Mouse (Mus musculus): ENCODE measurements around the gene Pole2. TPM values are rescaled to one million over a fixed set of nuclear protein-coding genes. Genes with fewer than 3 reads are reported as not detected.
"Not testable (repeated sequence)": the region's sequence is repeated elsewhere in the genome, so short reads cannot be mapped to it uniquely, and the experiment has no call there.

Pole2 gene
- polyA plus RNA-seq, 1 experiment from 2014 or later = 25.8 TPM

DNA sequence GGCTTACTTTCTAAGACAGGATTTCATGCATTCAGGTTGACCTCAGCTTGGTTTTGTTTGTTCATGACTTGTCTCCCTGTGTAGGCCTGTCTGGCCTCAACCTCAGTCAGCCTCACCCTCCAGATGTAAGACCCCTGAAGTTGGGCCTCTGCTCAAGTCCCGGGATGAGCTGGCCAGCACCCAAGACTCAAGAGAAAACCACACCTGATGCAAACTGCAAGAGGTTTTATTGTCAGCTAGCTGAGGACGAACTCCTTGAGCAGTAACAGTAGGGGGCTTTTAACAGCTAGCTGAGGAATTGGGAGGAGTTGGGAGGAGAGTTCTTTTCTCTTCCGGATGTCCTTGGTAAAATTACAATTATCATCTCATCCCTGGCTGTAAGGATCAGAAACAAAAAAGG is 50.5 kb downstream of the Pole2 start:
- Histone ChIP-seq H3K9me3 (ENCODE audit: control insufficient read depth, low read length) (no peaks in the 10 kb centered on the region), H3K4me3 (ENCODE audit: low read depth, low read length) (no peak overlapping the region), H3K4me2 (replicated peaks; ENCODE audit: low read depth, low read length) (no peak overlapping the region), H3K4me1 (replicated peaks; ENCODE audit: control insufficient read depth, insufficient read depth, low read length) (no peaks in the 10 kb centered on the region), H3K27ac (ENCODE audit: low read depth, low read length) (no peak overlapping the region), H3K36me3 (ENCODE audit: control insufficient read depth, insufficient read depth, low read length) (no peaks in the 10 kb centered on the region; the same call in 1 of the 2 replicates), H3K27me3 (ENCODE audit: control insufficient read depth, insufficient read depth, low read length) (no peaks in the 10 kb centered on the region), H3K9ac (ENCODE audit: low read depth, low read length) (no peak overlapping the region)
- no peak for DNase-seq (ENCODE audit: low spot score)
- 85% methylated on average over 3 of the region's 3 CpGs for WGBS
- ATAC-seq (ENCODE audit: low FRiP score) = no peak

DNA sequence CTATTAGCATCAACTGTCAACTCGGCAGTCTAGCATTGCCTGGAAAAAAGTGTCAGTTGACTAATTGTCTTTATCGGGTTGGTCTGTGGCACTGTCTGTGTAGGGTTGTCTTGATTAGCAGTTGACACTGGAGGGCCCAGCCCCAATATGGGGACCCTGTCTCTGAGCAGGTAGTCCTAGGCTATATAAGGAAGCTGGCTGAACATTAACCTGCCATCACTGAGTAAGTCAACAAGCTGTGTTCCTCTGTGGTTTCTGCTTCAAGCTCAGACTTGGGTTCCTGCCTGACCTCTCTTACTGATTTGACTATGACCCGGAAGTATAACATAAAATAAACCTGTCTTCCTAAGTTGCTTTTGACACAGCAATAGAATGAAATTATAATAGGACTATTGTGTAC is 52.0 kb downstream of the Pole2 start:
- ATAC-seq (ENCODE audit: low FRiP score) (no peak), DNase-seq (ENCODE audit: low spot score) (no peak)
- 93% methylated on average over 3 of the region's 3 CpGs for WGBS
- no peaks in the 10 kb centered on the region for H3K4me1 ChIP-seq (replicated peaks; ENCODE audit: control insufficient read depth, insufficient read depth, low read length)
- no peak overlapping the region for H3K4me3 ChIP-seq (ENCODE audit: low read depth, low read length)
- H3K4me2 ChIP-seq (replicated peaks; ENCODE audit: low read depth, low read length) = no peak overlapping the region
- no peak overlapping the region for H3K27ac ChIP-seq (ENCODE audit: low read depth, low read length)
- H3K27me3 ChIP-seq (ENCODE audit: control insufficient read depth, insufficient read depth, low read length) = no peaks in the 10 kb centered on the region
- no peaks in the 10 kb centered on the region for H3K9me3 ChIP-seq (ENCODE audit: control insufficient read depth, low read length)
- no peaks in the 10 kb centered on the region; the same call in 1 of the 2 replicates for H3K36me3 ChIP-seq (ENCODE audit: control insufficient read depth, insufficient read depth, low read length)
- H3K9ac ChIP-seq (ENCODE audit: low read depth, low read length) = no peak overlapping the region

GRCm38 (mm10) chr12:69171307-69171706 is 56.7 kb downstream of the Pole2 start:
- Histone ChIP-seq H3K4me2 (replicated peaks; ENCODE audit: low read depth, low read length) (no peak overlapping the region), H3K4me3 (ENCODE audit: low read depth, low read length) (no peak overlapping the region), H3K27me3 (ENCODE audit: control insufficient read depth, insufficient read depth, low read length) (no peaks in the 10 kb centered on the region), H3K4me1 (replicated peaks; ENCODE audit: control insufficient read depth, insufficient read depth, low read length) (no peaks in the 10 kb centered on the region), H3K27ac (ENCODE audit: low read depth, low read length) (no peak overlapping the region), H3K36me3 (ENCODE audit: control insufficient read depth, insufficient read depth, low read length) (no peaks in the 10 kb centered on the region; the same call in 1 of the 2 replicates), H3K9me3 (ENCODE audit: control insufficient read depth, low read length) (no peaks in the 10 kb centered on the region), H3K9ac (ENCODE audit: low read depth, low read length) (no peak overlapping the region)
- no peak for DNase-seq (ENCODE audit: low spot score)
- 96% methylated on average over 2 of the region's 2 CpGs for WGBS
- no peak for ATAC-seq (ENCODE audit: low FRiP score)

DNA sequence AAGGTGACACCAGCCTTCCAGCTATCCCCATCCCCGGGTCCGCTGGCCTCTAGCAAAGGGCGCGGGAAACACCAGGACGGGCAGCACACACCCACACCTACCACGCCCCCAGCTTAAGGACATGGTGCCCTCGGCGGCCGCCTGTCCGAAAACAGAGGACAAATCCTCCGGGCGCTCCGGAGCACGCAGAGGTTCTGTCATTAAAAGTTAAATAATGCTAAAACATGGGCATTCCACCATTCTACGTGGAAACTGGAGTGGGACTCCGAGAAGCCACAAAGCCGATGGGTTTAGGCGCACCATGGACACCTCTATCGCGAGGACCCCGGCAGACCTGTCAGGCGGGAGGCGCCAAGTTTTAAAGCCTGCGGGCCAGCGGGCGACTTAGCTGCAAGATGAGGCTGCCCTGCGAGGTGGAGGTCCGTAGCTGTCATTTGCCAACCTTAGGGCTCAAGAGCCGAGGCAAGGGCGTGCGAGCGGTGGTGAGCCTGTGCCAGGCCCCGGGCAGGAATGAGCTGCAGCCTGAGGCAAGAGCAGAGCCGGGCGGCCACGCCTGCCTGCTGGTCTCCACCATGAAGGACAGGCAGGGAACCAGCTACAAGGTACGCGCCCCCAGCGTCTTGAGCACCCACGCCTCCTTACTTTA is 59.4 kb downstream of the Pole2 start, which contains the start of gene Lrr1:
Lrr1 (plus strand) TSS at position 354 of the 646 bp plus-strand sequence.
- WGBS = under 1% methylated on average over 40 of the region's 40 CpGs

DNA sequence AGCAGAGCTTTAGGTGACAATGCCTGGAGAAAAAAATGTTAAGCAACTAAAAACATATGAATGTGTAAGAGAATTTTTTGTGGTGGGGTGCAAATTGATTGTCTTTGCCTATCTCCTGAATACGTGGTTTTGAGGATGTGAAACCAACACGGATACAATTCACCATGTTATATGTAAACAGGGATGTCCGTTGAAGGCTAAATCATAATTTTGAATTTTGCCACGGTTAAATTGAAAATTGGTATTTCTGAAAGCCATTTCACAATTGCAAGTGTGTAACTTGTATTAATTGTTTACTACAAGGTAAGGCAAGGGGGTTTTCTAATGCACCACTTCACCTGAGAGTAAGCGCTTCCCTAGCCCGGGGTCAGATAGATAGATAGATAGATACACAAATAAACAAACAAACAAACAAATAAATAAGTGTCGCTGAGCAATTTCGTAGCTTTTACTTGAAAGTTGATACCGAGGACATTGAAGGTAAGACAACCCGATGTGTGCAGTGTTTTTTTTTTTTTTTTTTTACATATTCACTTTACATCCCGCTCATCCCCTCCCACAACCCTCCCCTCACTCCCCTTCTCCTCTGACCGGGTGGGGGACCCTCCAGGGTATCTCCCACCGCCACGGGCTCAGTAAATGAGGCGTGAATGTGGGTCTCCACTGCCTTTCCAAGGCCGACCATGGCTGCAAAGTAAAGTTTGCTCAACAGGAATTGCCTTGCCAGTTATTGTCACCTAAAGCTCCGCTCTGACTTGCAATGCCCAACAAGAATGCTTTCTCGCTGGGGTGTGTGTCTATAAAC is 60.1 kb downstream of the Pole2 start:
- H3K9ac ChIP-seq (ENCODE audit: low read depth, low read length) = peak overlapping the region; percentile 73
- ATAC-seq (ENCODE audit: low FRiP score) = peak; percentile 70
- peak overlapping the region; percentile 67 for H3K4me2 ChIP-seq (replicated peaks; ENCODE audit: low read depth, low read length)
- H3K27me3 ChIP-seq (ENCODE audit: control insufficient read depth, insufficient read depth, low read length) = no peaks in the 10 kb centered on the region
- no peaks in the 10 kb centered on the region for H3K9me3 ChIP-seq (ENCODE audit: control insufficient read depth, low read length)
- no peaks in the 10 kb centered on the region for H3K4me1 ChIP-seq (replicated peaks; ENCODE audit: control insufficient read depth, insufficient read depth, low read length)
- no peak for DNase-seq (ENCODE audit: low spot score)
- H3K4me3 ChIP-seq (ENCODE audit: low read depth, low read length) = peak overlapping the region; percentile 59
- WGBS = 10% methylated on average over 18 of the region's 18 CpGs
- H3K36me3 ChIP-seq (ENCODE audit: control insufficient read depth, insufficient read depth, low read length) = no peaks in the 10 kb centered on the region
- H3K27ac ChIP-seq (ENCODE audit: low read depth, low read length) = no peak overlapping the region

More for the DNA sequence above, 59.4 kb downstream of the Pole2 start, which contains the start of gene Lrr1:
- Histone ChIP-seq H3K9me3 (ENCODE audit: control insufficient read depth, low read length) (no peaks in the 10 kb centered on the region), H3K36me3 (ENCODE audit: control insufficient read depth, insufficient read depth, low read length) (no peaks in the 10 kb centered on the region), H3K9ac (ENCODE audit: low read depth, low read length) (peak within 1 kb of the TSS; percentile 73), H3K4me3 (ENCODE audit: low read depth, low read length) (peak within 1 kb of the TSS; percentile 59), H3K4me1 (replicated peaks; ENCODE audit: control insufficient read depth, insufficient read depth, low read length) (no peaks in the 10 kb centered on the region), H3K27ac (ENCODE audit: low read depth, low read length) (peak within 1 kb of the TSS; percentile 47; the same call in 1 of the 2 replicates), H3K27me3 (ENCODE audit: control insufficient read depth, insufficient read depth, low read length) (no peaks in the 10 kb centered on the region), H3K4me2 (replicated peaks; ENCODE audit: low read depth, low read length) (peak within 1 kb of the TSS; percentile 67)
- peak; percentile 87 for DNase-seq (ENCODE audit: low spot score)
- ATAC-seq (ENCODE audit: low FRiP score) = peak; percentile 97

- not testable (repeated sequence) for H3K9me3 ChIP-seq (ENCODE audit: control insufficient read depth, low read length); DNase-seq (ENCODE audit: low spot score); H3K4me2 ChIP-seq (replicated peaks; ENCODE audit: low read depth, low read length); H3K4me3 ChIP-seq (ENCODE audit: low read depth, low read length); H3K36me3 ChIP-seq (ENCODE audit: control insufficient read depth, insufficient read depth, low read length); H3K4me1 ChIP-seq (replicated peaks; ENCODE audit: control insufficient read depth, insufficient read depth, low read length); ATAC-seq (ENCODE audit: low FRiP score); H3K27ac ChIP-seq (ENCODE audit: low read depth, low read length); H3K9ac ChIP-seq (ENCODE audit: low read depth, low read length); H3K27me3 ChIP-seq (ENCODE audit: control insufficient read depth, insufficient read depth, low read length)
- 66% methylated on average over 8 of the region's 8 CpGs for WGBS
These were observed 61.0 kb downstream of the Pole2 start for GRCm38 (mm10) chr12:69166861-69167581.

DNA sequence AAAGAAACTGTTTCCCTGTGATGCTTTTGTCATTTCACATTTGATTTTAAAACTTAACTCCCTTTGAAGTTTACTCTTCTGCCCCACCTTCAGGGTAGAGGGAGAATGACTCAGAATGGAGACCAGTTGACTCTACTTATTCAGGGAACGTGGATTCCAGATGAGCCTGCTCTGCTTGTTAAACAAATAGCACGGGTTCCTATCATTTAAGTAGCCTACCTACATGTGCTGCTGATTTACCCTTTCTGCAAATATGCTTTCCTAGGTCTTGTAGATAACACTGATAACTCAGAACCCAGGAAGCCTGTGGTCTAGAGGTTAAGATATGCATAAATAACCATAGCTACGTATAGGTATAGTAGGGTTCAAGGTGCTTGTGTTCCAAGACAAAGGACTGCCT is 63.1 kb downstream of the Pole2 start:
- H3K9ac ChIP-seq (ENCODE audit: low read depth, low read length) = no peak overlapping the region
- WGBS = 58% methylated on average over 3 of the region's 3 CpGs
- ATAC-seq (ENCODE audit: low FRiP score) (no peak), DNase-seq (ENCODE audit: low spot score) (no peak)
- H3K27ac ChIP-seq (ENCODE audit: low read depth, low read length) = no peak overlapping the region
- H3K4me2 ChIP-seq (replicated peaks; ENCODE audit: low read depth, low read length) = no peak overlapping the region
- no peaks in the 10 kb centered on the region for H3K4me1 ChIP-seq (replicated peaks; ENCODE audit: control insufficient read depth, insufficient read depth, low read length)
- H3K4me3 ChIP-seq (ENCODE audit: low read depth, low read length) = no peak overlapping the region
- no peaks in the 10 kb centered on the region for H3K9me3 ChIP-seq (ENCODE audit: control insufficient read depth, low read length)
- no peaks in the 10 kb centered on the region for H3K27me3 ChIP-seq (ENCODE audit: control insufficient read depth, insufficient read depth, low read length)
- no peaks in the 10 kb centered on the region for H3K36me3 ChIP-seq (ENCODE audit: control insufficient read depth, insufficient read depth, low read length)

DNA sequence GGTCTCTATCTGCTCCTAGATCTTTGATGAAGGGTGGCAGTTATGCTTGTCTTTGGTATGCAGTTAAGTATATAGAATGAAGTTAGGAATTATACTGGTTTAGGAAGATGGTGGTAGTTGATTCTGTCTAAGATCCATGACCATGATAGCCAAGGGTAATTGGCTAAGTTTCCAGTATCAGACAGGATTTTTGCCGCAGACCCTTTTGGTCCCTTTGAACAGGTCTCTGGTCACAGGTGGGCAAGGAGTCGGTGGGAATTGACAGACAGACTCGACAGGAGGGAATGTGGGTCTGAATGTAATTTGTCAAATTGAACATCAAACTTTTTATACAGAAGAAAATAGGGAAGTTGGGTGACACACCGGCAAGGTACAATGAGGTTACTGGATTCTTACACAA is 64.4 kb downstream of the Pole2 start:
- not testable (repeated sequence) for H3K4me2 ChIP-seq (replicated peaks; ENCODE audit: low read depth, low read length); H3K36me3 ChIP-seq (ENCODE audit: control insufficient read depth, insufficient read depth, low read length); H3K27ac ChIP-seq (ENCODE audit: low read depth, low read length); H3K9me3 ChIP-seq (ENCODE audit: control insufficient read depth, low read length); H3K9ac ChIP-seq (ENCODE audit: low read depth, low read length); H3K4me1 ChIP-seq (replicated peaks; ENCODE audit: control insufficient read depth, insufficient read depth, low read length); H3K4me3 ChIP-seq (ENCODE audit: low read depth, low read length); ATAC-seq (ENCODE audit: low FRiP score); H3K27me3 ChIP-seq (ENCODE audit: control insufficient read depth, insufficient read depth, low read length); DNase-seq (ENCODE audit: low spot score)
- WGBS = 92% methylated on average over 4 of the region's 4 CpGs
